Mouse (Mus musculus) ovary, postnatal 10 days (tissue): ENCODE data around the gene Arhgap45.

Experiments
- DNase-seq: peaks from one replicate; pipeline ENCODE4 v3.0.0; 2022; ENCODE audit warnings: low spot score

Gene Arhgap45

DNA sequence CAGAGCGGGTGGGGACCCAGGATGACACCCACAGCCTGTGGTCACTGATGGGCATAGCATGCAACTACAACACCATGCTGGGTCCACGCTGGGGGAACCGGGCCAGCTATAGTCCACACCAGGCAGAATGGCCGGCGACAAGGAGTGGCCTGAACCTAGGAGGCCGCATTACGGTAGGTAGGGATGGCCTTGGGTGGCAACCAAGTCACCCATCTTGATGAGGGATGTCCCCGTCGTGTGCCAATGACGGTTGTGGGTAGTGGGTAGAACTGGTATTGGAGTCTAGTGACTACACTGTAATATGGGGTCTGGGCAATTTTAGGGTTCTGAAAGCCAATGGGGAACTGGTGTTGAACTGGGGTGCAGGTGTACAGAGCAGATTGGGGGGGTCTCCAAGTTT is 478 bp downstream of the Arhgap45 start:
- no peak for DNase-seq

DNA sequence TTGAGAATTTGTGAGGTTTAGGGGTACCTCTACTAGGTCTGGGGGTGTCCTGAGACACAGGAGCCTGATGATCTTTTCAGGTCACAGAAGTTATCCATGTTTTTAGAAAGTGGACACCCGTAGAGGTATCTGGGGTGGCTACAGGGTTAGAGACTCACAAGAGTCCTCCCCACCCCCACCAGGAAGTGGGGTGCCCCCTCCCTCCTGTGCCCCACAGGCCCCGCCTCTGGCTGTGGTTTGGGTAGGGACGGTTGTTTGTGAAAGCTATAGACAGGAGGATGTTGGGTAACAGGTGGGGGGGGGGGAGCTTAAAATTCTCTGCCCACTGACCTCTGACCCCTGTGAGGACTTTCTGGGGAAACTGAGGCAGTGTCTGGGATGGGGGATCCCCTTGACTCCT is 908 bp downstream of the Arhgap45 start:
- no peak for DNase-seq

DNA sequence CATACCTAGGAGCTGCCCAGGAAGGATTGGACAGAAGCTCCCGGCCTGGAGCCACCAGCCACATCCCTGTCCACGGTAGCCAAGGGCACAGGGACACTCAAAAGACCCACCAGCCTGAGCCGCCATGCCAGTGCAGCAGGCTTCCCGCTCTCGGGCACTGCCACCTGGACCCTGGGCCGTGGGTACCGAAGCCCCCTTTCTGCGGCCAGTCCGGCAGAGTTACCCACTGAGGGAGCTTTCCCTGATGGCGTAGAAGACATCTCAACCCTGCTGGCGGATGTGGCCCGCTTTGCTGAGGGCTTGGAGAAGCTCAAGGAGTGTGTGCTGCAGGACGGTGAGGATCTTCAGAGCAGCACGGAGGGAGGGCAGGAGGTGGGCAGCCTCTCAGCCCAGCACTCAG is 1.3 kb downstream of the Arhgap45 start:
- no peak for DNase-seq

DNA sequence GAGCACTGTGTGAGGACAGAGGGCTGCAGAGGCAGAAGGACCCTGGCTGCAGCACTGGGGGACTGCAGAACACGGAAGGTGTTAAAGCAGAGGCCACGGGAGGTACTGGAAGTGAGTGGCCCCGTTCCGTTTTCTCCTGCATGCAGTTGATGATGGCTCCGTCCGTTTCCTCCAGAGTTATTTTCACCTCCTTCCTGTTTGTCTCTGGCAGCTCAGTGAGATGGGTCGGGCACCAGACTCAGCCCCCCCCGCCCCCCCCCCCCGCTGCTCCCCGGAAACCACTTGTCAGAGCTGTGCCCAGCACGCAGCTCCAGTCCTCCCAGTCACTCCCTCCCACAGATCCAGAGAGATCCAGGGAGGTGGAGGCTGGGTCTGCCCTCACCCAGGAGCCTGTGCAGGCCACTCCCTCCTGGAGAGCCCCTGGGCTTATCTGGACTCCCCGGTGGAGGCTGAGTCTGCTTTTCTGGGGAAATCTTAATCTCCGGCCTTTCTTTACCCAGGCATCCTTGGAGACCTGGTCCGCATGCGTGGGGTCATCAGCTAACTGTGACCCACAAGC is 2.4 kb downstream of the Arhgap45 start:
- DNase-seq: no peak

DNA sequence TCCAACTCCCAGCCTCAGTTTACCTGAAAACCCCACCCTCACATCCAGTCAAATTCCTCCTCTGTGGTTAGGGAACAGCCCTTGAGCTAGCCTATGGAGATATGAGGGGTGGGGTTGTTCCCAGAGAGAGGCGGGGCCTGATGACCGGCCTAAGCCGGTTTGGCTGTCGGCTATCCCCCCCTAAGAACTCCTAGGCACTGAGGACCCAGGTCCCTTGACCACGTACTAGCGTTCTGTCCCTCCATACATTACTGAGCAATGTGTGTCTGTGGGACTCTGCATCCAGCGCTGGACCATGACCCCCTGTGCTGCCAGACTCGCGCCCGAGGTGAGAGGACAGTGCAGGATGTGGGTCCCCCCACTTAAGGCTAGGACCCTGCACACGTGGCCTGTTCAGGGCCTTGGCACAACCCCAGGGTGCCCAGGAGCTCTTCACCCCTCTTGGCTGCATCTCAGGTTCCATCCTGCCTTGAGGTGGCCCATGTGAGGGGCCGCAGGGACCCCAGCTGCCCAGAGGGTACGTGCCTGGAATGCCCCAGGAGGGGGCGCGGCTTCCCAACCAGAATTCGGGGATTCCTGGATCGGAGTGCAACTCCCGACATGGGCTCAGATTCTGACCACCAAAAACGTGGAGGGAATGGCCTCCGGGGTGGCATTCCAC is 3.1 kb downstream of the Arhgap45 start:
- no peak for DNase-seq

DNA sequence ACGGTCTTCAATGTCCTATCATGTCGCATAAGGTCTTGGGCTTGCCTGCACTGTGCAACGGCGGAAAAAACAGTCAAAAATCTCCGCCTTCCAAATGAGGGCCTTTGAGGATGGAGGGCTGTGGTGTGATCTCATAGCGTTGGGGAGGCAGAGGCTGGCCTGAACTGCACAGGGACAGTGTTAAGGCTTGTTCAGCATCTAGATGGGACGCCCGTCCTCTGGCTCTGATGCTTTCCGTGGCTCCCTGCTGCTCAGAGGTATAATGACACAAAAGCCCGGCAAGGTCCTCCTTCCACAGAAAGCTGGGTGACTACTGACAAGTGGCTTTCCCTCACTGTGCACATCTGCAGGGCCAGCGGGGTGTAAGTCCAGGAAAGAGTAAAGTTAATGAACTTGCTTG is 3.7 kb downstream of the Arhgap45 start:
- DNase-seq: no peak

DNA sequence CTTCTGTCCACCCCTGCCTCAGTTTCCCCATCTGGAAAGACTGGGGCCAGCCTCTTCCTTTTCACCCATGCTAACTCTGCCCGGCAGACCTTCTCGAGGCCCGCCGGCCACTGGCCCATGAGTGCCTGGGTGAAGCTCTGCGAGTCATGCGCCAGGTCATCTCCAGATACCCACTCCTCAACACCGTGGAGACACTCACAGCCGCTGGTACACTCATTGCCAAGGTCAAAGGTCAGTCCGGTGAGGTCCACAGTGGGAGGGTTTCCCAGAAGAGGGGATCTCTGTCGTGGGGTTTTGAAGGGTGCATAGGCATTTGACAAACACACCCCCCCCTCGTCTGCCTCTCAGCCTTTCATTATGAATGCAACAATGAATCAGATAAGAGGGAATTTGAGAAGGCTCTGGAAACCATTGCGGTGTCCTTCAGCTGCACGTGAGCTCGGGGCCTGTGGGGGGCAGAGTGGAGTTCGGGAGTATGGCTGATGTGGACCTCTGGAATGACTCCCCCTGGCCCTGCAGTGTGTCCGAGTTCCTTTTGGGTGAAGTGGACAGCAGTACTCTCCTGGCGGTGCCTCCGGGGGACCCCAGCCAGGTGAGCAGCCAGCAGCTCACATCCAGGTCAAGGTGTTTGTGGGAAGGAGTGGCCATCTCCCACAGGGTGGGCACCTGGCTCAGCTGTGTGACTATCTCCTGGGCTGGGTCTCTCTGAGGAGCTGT is 4.3 kb downstream of the Arhgap45 start:
- DNase-seq: no peak

DNA sequence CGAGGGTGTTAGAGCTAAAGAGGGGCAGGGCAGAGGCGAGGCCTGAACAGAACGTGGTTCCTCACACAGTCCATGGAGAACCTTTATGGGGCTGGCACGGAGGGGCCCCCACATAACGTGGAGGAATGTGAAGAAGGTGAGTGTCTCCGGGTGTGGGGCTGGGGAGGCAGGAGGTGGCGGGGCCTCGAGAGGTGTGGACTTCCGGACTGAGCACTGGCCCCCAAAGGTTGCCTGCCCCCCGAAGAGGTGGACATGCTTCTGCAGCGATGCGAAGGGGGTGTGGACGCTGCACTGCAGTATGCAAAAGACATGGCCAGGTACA is 4.8 kb downstream of the Arhgap45 start:
- no peak for DNase-seq

DNA sequence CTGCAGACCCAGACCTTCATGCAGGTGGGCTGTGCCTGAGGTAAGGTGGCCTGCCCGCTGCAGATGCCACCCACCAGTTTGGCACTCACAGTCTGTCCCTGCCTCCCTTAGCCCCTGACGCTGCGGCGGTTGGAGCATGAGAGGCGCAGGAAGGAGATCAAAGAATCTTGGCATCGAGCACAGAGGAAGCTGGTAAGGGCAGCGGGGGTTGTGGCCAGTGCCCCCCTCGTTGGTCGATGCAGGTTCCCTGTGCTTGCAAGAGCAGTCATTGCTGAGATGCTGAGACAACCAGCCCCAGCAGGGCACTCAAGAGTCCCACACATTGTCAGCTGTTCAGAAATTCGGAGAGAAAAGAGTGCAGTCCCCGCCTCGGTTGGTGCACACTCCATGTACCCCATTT is 5.7 kb downstream of the Arhgap45 start:
- no peak for DNase-seq

DNA sequence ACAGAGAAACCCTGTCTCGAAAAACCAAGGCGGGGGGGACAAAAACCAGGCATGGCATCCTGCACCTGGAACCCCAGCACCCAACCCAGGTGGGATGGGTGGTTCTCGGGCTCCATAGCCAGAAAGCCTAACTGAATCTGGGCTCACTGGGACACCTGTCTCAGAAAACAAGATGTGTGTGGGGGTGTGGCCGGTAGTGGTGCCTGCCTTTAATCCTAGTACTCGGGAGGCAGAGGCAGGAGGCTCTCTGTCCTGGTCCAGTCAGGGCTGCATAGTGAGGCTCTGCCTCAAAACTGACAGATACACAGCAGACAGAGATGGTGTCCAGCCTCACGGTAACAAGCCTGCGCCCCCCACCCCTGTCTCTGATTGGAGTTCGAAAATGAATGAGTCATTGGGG is 6.4 kb downstream of the Arhgap45 start:
- no peak for DNase-seq

DNA sequence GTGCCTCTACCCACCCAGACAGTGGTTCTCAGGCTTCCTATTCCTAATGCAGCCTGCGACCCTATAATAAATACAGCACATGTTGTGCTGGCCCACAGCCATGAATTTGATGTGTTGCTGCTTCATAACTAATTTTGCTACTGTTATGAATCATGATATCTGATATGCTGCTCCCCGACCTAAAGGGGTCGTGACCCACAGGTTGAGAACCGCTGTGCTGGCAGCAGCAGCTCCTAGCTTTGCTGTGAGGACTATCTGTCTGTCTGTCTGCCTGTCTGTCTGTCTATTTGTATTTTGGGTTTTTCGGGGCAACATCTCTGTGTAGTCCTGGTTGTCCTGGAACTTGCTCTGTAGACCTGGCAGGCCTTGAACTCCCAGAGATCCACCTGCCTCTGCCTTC is 7.3 kb downstream of the Arhgap45 start:
- no peak for DNase-seq

DNA sequence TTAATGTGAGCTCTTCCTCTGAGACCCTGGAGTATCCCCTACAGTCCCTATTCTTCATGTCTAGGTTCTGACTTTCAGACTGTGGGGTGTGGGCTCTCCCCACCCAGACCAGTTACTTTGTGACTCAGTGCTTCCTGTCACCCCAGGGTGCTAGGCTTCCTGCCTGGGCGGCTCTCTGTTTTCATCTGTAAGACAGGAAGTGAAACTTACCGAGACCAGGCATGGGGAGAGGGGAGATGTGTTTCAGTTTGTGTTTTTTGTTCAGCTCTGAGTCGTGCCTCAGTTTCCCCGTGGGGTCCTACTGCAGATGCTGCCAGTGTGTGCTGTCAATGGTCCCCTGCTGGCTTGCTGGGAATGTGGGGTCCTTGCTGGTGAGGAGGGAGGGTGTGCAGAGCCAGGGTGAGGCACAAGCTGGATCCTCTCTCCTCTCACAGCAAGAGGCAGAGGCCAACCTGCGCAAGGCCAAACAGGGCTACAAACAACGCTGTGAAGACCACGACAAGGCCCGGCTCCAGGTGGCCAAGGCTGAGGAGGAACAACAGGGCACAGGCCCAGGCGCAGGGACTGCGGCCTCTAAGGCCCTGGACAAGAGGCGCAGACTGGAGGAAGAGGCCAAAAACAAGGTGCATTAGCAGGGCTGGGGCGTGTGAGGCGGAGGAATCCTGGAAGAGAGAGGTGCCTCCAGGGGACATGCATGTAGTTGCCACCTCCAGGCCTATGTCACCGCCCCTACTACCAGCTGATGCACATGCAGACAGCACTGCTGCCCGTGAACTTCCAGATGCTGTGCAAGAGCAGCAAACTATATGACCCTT is 8.0 kb downstream of the Arhgap45 start:
- DNase-seq: no peak

DNA sequence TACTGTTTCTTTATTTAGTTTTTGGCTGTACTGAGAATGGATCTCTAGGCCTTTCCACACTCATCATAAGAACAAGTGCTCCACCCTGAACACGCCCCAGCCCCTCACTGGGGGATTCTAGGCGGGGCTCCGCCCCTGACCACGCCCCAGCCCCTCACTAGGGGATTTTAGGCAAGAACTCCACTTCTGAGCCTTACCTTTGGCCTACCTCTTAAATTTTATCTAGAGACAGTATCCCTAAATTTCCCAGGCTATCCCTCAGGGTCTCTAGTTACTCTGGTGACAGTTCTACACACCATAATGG is 8.5 kb downstream of the Arhgap45 start:
- DNase-seq: no peak

DNA sequence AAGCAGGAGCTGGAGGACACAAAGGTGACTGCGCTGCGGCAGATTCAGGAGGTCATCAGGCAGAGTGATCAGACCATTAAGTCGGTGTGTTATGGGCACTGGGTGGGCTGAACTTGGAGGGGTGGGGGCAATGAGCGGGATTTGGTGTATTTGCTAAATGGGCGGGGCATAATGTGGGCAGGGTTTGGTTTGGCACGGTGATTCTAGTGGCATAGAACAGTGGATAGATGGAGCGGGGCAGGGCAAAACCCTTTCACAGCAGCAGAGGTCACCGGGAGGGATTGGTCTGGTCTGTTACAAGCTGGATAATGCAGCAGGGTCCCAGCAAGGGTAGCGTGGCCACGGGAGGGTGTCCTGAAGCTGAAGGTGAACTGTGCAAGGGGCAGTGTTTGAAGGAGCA is 9.0 kb downstream of the Arhgap45 start:
- no peak for DNase-seq

DNA sequence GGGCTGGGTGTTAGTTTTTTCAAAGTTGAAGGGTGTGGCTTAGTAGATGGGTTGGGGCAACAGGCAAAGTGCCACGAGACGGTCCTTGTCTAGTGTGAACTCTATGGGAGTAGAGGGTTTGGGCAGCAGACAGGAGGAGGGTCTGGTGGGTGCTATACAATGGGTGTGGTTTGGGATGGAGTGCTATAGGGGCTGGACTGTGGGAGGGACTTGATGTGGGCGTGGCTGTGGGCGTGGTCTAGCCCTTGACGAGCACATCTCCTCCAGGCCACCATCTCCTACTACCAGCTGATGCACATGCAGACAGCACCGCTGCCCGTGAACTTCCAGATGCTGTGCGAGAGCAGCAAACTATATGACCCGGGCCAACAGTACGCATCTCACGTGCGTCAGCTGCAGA is 9.4 kb downstream of the Arhgap45 start:
- DNase-seq: no peak

DNA sequence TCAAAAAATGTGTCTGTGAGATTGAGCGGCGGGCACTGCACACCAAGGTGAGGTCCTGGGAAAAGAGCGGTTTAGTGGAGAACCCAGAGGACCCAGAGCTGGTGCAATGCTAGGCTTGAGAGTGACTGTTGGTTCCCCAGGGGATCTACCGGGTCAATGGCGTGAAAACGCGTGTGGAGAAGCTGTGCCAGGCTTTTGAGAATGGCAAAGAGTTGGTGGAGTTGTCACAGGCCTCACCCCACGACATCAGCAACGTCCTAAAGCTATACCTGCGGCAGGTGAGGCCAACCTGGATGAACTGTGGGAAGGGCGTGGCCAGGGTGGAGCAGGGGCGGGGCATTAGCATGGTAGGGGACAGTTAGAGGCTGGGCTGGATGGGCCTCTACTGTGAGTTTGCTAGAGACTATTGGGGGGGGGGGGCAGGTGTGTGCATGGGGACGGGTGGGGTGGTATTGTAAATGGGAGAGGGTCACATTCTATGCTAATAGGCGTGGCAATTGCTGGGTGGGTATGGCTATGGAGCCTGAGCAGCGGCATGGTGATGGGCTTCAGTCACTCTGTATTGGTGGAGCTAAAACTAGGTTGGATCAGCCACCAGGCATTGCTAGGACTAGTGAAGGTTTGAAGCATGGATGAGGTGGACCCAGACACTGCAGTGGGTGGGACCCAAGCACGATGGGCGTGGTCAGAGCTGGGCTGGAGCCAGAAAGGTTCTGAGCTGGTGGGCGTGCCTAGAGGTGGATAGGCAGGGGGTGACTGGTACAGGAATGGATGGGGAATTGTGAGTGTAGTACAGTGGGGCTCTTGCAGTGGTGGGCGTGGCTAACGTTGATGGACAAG is 11.4 kb downstream of the Arhgap45 start:
- DNase-seq: no peak

DNA sequence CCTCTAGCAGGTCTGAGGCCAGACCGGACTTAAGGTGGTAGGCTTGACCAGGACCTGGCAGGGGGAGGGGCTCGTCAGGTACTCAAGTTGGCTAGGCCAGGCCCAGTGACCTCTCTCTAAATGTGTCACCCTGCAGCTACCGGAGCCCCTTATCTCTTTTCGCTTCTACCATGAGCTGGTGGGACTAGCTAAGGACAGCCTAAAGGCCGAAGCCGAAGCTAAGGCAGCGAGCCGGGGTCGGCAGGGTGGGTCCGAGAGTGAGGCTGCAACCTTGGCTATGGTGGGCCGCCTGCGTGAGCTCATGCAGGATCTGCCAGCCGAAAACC is 12.0 kb downstream of the Arhgap45 start:
- DNase-seq: no peak

DNA sequence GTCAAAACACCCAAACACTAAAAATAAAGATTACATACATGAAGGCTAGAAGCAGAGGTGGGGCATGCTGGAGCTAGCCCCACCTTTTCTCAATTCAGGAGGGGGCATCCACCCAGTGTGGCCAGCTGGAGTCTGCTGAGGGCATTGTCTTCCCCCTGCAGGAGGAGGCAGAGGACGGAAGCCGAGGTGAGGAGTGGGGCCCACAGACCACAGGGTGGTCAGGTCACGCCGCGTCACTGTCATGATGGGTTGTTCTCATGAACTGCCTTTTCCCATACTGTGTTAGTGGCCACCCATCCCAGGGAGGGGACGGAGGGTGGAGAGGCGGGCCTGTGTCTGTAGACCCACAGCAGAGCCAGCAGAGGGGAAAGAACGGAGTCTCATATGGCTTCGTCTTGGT is 13.7 kb downstream of the Arhgap45 start:
- DNase-seq: no peak

GRCm38 (mm10) chr10:80030736-80031135 is 14.3 kb downstream of the Arhgap45 start:
- DNase-seq: no peak

DNA sequence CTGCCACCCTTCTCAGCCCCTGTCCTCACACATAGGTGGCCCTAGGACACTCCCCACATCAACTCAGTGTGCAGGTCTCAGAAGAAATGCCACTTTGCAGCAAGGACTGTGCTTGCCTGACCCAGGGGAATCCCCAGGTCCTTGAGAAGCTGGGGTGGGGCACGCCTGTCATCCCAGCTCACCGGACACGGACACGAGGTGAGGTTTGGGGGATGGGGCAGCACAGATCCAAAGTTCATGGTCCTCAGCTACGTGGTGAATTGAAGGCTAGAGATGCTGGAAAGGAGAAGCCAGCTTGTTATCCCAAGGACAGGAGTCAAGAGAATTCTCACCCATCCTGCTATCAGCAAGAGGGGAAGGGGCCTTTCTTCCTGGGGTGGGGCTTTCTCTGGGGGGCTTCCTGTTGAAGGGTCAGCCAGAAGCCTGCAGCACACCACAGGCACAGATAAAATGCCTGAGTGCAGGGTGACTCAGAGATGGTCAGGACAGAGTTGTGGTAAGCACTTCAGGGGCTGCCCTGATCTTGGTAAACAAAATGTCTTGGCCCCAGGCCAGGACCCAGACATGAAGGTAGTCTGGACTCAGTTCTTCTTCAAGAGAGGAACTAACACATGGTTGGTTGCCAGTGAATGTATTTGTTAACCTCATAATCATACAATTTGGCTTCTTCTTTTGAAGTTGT is 16.5 kb downstream of the Arhgap45 start:
- DNase-seq: no peak

DNA sequence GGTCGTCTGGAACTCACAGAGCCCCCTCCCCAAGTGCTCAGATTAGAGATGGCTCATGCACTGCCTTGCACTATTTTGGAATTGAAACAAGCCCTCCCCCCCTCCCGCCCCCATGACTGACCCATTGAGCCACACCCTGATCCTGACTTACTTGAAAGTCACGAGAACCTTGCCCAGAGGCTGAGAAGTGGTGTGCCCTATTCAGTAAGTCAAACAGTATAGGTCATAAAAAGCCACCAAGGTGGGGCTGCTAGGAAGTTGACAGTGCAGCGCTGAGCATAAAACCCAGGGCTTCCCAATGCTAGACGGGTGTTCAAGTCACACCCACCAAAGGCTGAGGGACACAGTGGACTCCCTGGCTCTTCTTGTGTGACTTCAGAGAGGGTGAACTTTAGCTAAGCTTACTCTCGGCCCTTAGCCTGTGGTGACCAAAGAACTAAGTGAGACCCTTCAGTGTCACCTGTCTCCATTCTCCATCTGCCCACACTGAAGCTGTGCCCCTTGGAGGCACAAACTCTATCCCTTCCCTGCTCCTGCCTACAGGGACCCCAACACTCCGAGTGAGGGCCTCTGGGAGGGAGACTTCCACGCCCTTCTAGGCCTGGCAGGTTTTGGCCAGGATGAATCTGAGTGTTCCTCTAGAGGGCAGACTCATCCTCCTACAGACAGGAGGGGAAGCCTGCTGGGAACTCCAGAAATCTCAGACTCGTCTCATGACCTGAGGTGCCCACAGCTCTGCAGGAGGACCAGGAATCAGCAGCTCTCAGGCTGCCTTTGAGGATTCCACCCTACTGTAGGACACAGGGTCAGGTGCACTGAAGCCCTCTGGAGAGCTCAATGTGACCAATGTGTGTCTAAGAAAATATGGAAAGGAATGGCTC is 17.3 kb downstream of the Arhgap45 start:
- DNase-seq: no peak
